Mouse (Mus musculus): ENCODE results near the gene Ccdc137. TPM values are rescaled to one million over a fixed set of nuclear protein-coding genes. Genes with fewer than 3 reads are reported as not detected.

Gene Ccdc137
- total RNA-seq, 2 experiments from 2014 or later = 28.4 to 28.5 TPM

GRCm38 (mm10) chr11:120507611-120508289 lies 49.8 kb downstream of the Ccdc137 start:
- Histone ChIP-seq H3K4me3 (no peak overlapping the region), H3K27ac (no peak overlapping the region)
- DNase-seq (ENCODE audit: extremely low spot score in 1 of 2, low spot score in 2 of 2) = no peak
- TF ChIP-seq CTCF (IDR thresholded peaks at IDR 0.05) = no peak
- intact Hi-C loops (cut with DNase I) = no loop called here

- intact Hi-C loops (cut with DNase I) = no loop called here
- TF ChIP-seq CTCF (IDR thresholded peaks at IDR 0.05) = no peak
- Histone ChIP-seq H3K4me3 (no peak overlapping the region), H3K27ac (no peak overlapping the region)
- DNase-seq (ENCODE audit: extremely low spot score in 1 of 2, low spot score in 2 of 2) = no peak
These were observed 50.5 kb downstream of the Ccdc137 start for GRCm38 (mm10) chr11:120508290-120508870.

DNA sequence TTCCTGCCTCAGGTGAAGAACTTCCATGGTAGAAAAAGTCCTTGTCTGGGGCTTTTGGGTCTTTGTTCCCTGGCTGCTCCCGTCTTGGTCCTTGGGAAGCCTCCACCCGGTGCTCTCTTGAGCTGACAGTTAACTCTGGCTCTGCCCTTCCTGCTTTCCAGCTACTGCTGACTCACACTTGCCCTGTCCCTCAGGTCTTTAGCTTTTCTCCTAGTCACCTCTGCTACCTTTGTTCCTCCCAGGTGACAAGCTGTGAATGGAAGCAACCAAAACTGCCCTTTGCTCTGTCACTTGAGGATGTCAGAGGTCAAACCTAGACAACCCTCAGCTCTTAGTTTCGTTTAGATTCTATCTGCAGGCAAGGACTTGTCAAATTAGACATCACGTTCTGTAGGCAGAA lies 52.0 kb downstream of the Ccdc137 start:
- no peak for DNase-seq (ENCODE audit: extremely low spot score in 1 of 2, low spot score in 2 of 2)
- Histone ChIP-seq H3K4me3 (no peak overlapping the region), H3K27ac (no peak overlapping the region)
- TF ChIP-seq CTCF (IDR thresholded peaks at IDR 0.05) = no peak
- intact Hi-C loops (cut with DNase I) = no loop called here

- no peak overlapping the region for H3K4me3 ChIP-seq
These were observed 52.6 kb downstream of the Ccdc137 start for GRCm38 (mm10) chr11:120510375-120511030.

DNA sequence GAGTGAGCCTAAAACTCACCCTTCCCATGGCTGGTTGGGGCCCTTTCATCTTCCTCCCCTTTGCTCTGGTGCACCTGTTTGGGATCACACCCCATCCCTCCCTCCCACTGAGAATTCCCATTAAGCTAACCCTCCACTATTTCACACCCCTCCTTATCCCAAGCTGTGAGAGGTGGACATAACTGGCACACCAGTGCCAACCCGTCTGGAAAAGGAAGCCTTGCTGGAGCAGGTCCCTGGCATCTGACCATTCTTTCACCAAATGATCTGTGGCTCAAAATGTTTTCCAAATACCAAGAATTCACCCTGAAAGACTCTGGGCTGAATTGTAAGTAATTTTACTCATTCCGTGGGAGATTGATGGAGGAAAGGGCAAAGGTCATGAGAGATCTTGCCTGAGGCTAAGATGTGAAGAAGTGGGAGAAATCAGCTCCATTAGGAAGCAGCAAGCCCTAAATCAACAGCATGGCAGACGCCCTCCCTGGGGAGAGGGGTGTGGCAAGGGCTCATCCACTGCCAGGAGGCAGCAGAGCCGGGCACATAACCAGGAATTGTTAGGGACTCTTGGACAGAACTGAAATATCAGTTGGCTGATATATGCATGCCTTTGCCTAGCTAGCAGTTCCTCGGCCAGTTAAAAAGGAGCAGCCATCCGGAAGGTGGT lies 55.0 kb downstream of the Ccdc137 start:
- Histone ChIP-seq H3K27ac (no peak overlapping the region), H3K4me3 (no peak overlapping the region)
- intact Hi-C loops (cut with DNase I) = no loop called here
- no peak for DNase-seq (ENCODE audit: extremely low spot score in 1 of 2, low spot score in 2 of 2)
- no peak for TF ChIP-seq CTCF (IDR thresholded peaks at IDR 0.05)

More at GRCm38 (mm10) chr11:120510375-120511030, 52.6 kb downstream of the Ccdc137 start:
- intact Hi-C loops (cut with DNase I) = no loop called here
- DNase-seq (ENCODE audit: extremely low spot score in 1 of 2, low spot score in 2 of 2) = no peak
- no peak overlapping the region for H3K27ac ChIP-seq
- no peak for TF ChIP-seq CTCF (IDR thresholded peaks at IDR 0.05)

Other genes starting within 250 kb of the Ccdc137 start
- gene Bahcc1, start 225.2 kb upstream of the Ccdc137 start, total RNA-seq (2021) = 10 to 100 TPM; 20.6 to 21.3 TPM
- gene Actg1, start 109.6 kb upstream of the Ccdc137 start, total RNA-seq (2021) = 1,000 to 10,000 TPM; 1,100 to 1,129 TPM
- gene Fscn2, start 96.6 kb upstream of the Ccdc137 start, total RNA-seq (2021) = under 1 TPM in 1 of 2 experiments, not detected in 1; 0.25 TPM
- 10 to 100 TPM; 16.1 to 17.6 TPM for gene Faap100, start 79.4 kb upstream of the Ccdc137 start, total RNA-seq (2021)
- 10 to 100 TPM; 70.9 to 72.4 TPM for gene Nploc4, start 20.4 kb upstream of the Ccdc137 start, total RNA-seq (2021)
- 1 to 10 TPM in 1 of 2 experiments, not detected in 1; 3.8 TPM for gene Tspan10, start 15.5 kb upstream of the Ccdc137 start, total RNA-seq (2021)
- 1 to 10 TPM in 1 of 2 experiments, under 1 TPM in 1; 0.45 to 1.1 TPM for gene Pde6g, start 4.6 kb upstream of the Ccdc137 start, total RNA-seq (2021)
- 10 to 100 TPM; 13.8 to 15.8 TPM for gene Oxld1, start within 50 bp of the Ccdc137 start, total RNA-seq (2021)
- gene Arl16, start 9.5 kb downstream of the Ccdc137 start, total RNA-seq (2021) = 10 to 100 TPM; 47.9 to 51.9 TPM
- gene Mrpl12, start 26.5 kb downstream of the Ccdc137 start, total RNA-seq (2021) = 10 to 100 TPM; 66.1 to 68.3 TPM
- gene Slc25a10, start 33.7 kb downstream of the Ccdc137 start, total RNA-seq (2021) = 10 to 100 TPM; 17.7 to 21.3 TPM
- gene Gcgr, start 72.6 kb downstream of the Ccdc137 start, total RNA-seq (2021) = not detected
- gene Mcrip1, start 91.6 kb downstream of the Ccdc137 start, total RNA-seq (2021) = 10 to 100 TPM; 68.3 to 83.2 TPM
- not detected for gene Ppp1r27, start 93.0 kb downstream of the Ccdc137 start, total RNA-seq (2021)
- gene P4hb, start 115.1 kb downstream of the Ccdc137 start, total RNA-seq (2021) = 100 to 1,000 TPM; 114 to 120 TPM
- 100 to 1,000 TPM; 290 to 300 TPM for gene Arhgdia, start 123.5 kb downstream of the Ccdc137 start, total RNA-seq (2021)
- gene Alyref, start 140.2 kb downstream of the Ccdc137 start, total RNA-seq (2021) = 10 to 100 TPM; 56.4 to 64.1 TPM
- gene Anapc11, start 140.3 kb downstream of the Ccdc137 start, total RNA-seq (2021) = 10 to 100 TPM; 92.9 to 93.0 TPM
- gene Npb, start 150.4 kb downstream of the Ccdc137 start, total RNA-seq (2021) = under 1 TPM in 1 of 2 experiments, not detected in 1; 0.95 TPM
- 100 to 1,000 TPM; 133 to 140 TPM for gene Pcyt2, start 159.8 kb downstream of the Ccdc137 start, total RNA-seq (2021)
- 10 to 100 TPM; 43.2 to 45.3 TPM for gene Sirt7, start 167.1 kb downstream of the Ccdc137 start, total RNA-seq (2021)
- gene Mafg, start 175.5 kb downstream of the Ccdc137 start, total RNA-seq (2021) = 100 to 1,000 TPM; 104 to 107 TPM
- 1 to 10 TPM; 2.4 to 3.1 TPM for gene Pycr1, start 185.7 kb downstream of the Ccdc137 start, total RNA-seq (2021)
- 1 to 10 TPM; 6.9 to 8.8 TPM for gene Myadml2, start 190.0 kb downstream of the Ccdc137 start, total RNA-seq (2021)
- 1 to 10 TPM; 4.0 to 7.2 TPM for gene Notum, start 203.1 kb downstream of the Ccdc137 start, total RNA-seq (2021)
- gene Aspscr1, start 214.9 kb downstream of the Ccdc137 start, total RNA-seq (2021) = 10 to 100 TPM; 47.4 to 54.9 TPM

Data from left cerebral cortex, adult 2 months (tissue).